9 mouse cellular contexts compared by ENCODE assay signal in the genomic region with DNA sequence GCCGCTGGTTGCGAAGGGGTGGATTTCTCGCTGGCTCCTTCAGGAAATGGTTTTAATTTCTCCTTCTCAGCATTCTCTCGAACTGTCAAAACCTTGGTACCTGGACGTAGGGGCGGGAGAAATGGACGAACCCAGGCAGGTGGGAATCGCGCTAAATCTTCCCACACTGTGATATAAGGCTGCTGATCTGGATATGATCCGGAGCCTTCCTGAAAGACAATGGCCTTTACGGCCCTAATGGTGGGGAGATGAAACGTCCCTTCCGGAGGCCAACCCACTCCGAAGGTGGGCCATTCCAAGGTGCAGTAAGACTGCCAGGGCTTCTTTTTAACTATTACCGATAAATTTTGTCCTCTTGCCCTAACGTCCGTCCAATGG.
DNase-seq lines count a peak whose midpoint lies in the region; ATAC-seq and TF ChIP-seq lines count a peak whose summit lies in the region.
"Had no signal": no experiment of that assay in that cellular context is flagged by ENCODE, and none has a peak within 500 bp of the region (broad histone marks: within the 10 kb centered on the region; RNA-seq: fewer than 3 reads in every experiment).

No protein-coding gene starts in this region.

- WGBS in heart, embryonic 11.5 days (ENCODE audit: insufficient replicate concordance) = 66% methylated on average over 17 of the region's 17 CpGs
- WGBS in heart, adult 2 months = 71% methylated on average over 17 of the region's 17 CpGs
- WGBS in hindbrain, embryonic 13.5 days = 69% methylated on average over 17 of the region's 17 CpGs
- WGBS in midbrain, embryonic 12.5 days = 67% methylated on average over 17 of the region's 17 CpGs
- 62% methylated on average over 17 of the region's 17 CpGs for WGBS in cerebellum, adult 2 months

- peak overlapping the region; percentile 9 for H3K4me2 ChIP-seq in heart, embryonic 11.5 days
- H3K4me2 ChIP-seq in hindbrain, embryonic 13.5 days = no peak overlapping the region
- no peak overlapping the region for H3K4me2 ChIP-seq in midbrain, embryonic 12.5 days (replicated peaks)

- H3K9me3 ChIP-seq in heart, embryonic 11.5 days (replicated peaks; ENCODE audit: control insufficient read depth, low read length) = peaks cover 58% of the 10 kb centered on the region
- peaks cover 61% of the 10 kb centered on the region for H3K9me3 ChIP-seq in hindbrain, embryonic 13.5 days
- H3K9me3 ChIP-seq in midbrain, embryonic 12.5 days = peaks cover 58% of the 10 kb centered on the region

- peak; percentile 24 for ATAC-seq in heart, embryonic 11.5 days (replicated peaks; ENCODE audit: insufficient number of reproducible peaks, low FRiP score, low TSS enrichment)
- ATAC-seq in hindbrain, embryonic 13.5 days (ENCODE audit: low FRiP score) = peak; percentile 44
- ATAC-seq in midbrain, embryonic 12.5 days (ENCODE audit: low FRiP score, low read depth) = peak; percentile 45

- no peaks in the 10 kb centered on the region for H3K79me2 ChIP-seq in heart, adult 2 months (replicated peaks; ENCODE audit: control insufficient read depth, insufficient read depth, low read length)

- H3K36me3 ChIP-seq in heart, embryonic 11.5 days (ENCODE audit: control insufficient read depth, insufficient read depth, low read length) = peaks cover 19% of the 10 kb centered on the region
- H3K36me3 ChIP-seq in heart, adult 2 months (ENCODE audit: control insufficient read depth, insufficient read depth, low read length) = no peaks in the 10 kb centered on the region
- H3K36me3 ChIP-seq in hindbrain, embryonic 13.5 days = peaks cover 47% of the 10 kb centered on the region
- no peaks in the 10 kb centered on the region for H3K36me3 ChIP-seq in midbrain, embryonic 12.5 days

- TF ChIP-seq POLR2A in heart, adult 2 months (IDR thresholded peaks at IDR 0.05; ENCODE audit: insufficient read depth, low read depth, low read length) = no peak
- no peak for TF ChIP-seq POLR2A in cerebellum, adult 2 months (IDR thresholded peaks at IDR 0.05; ENCODE audit: borderline replicate concordance, insufficient read depth, low read length)

- H3K9ac ChIP-seq in heart, embryonic 11.5 days (ENCODE audit: low read depth, low read length) = no peak overlapping the region
- no peak overlapping the region for H3K9ac ChIP-seq in heart, adult 2 months (ENCODE audit: low read depth, low read length)
- H3K9ac ChIP-seq in hindbrain, embryonic 13.5 days = no peak overlapping the region
- no peak overlapping the region for H3K9ac ChIP-seq in midbrain, embryonic 12.5 days (replicated peaks)

- no peaks in the 10 kb centered on the region for H3K4me1 ChIP-seq in heart, embryonic 11.5 days (ENCODE audit: control insufficient read depth, insufficient read depth, low read length)
- H3K4me1 ChIP-seq in heart, adult 2 months (ENCODE audit: control insufficient read depth, insufficient read depth, low read length) = no peaks in the 10 kb centered on the region
- no peaks in the 10 kb centered on the region for H3K4me1 ChIP-seq in hindbrain, embryonic 13.5 days (replicated peaks)
- H3K4me1 ChIP-seq in midbrain, embryonic 12.5 days = no peaks in the 10 kb centered on the region
- no peaks in the 10 kb centered on the region for H3K4me1 ChIP-seq in cerebellum, adult 2 months (ENCODE audit: control insufficient read depth, insufficient read depth, low read length)

- intact Hi-C loops in heart, adult 2 months (cut with DNase I) = no loop called here

- peaks cover 12% of the 10 kb centered on the region; the same call in 1 of the 2 replicates for H3K27me3 ChIP-seq in heart, embryonic 11.5 days (ENCODE audit: control insufficient read depth, insufficient read depth, low read length)
- H3K27me3 ChIP-seq in heart, adult 2 months (ENCODE audit: control insufficient read depth, insufficient read depth, low read length) = no peaks in the 10 kb centered on the region
- peaks cover 21% of the 10 kb centered on the region for H3K27me3 ChIP-seq in hindbrain, embryonic 13.5 days
- H3K27me3 ChIP-seq in midbrain, embryonic 12.5 days = peaks cover 20% of the 10 kb centered on the region
- H3K27me3 ChIP-seq in cerebellum, adult 2 months (ENCODE audit: control insufficient read depth, insufficient read depth, low read length) = no peaks in the 10 kb centered on the region; the same call in 1 of the 2 replicates
- H3K27me3 ChIP-seq: CH12.LX had no signal

- H3K27ac ChIP-seq in heart, embryonic 11.5 days (ENCODE audit: low read depth, low read length) = no peak overlapping the region
- H3K27ac ChIP-seq in heart, adult 2 months = no peak overlapping the region
- H3K27ac ChIP-seq in hindbrain, embryonic 13.5 days = no peak overlapping the region
- H3K27ac ChIP-seq in midbrain, embryonic 12.5 days (replicated peaks) = no peak overlapping the region
- H3K27ac ChIP-seq in cerebellum, adult 2 months (ENCODE audit: insufficient read depth, low read length) = no peak overlapping the region

- peak overlapping the region; percentile 1; the same call in 1 of the 2 replicates for H3K4me3 ChIP-seq in heart, embryonic 11.5 days (ENCODE audit: low read depth, low read length)
- H3K4me3 ChIP-seq in heart, adult 2 months = no peak overlapping the region
- H3K4me3 ChIP-seq in hindbrain, embryonic 13.5 days = peak overlapping the region; percentile 5
- H3K4me3 ChIP-seq in midbrain, embryonic 12.5 days = no peak overlapping the region
- no peak overlapping the region for H3K4me3 ChIP-seq in cerebellum, adult 2 months (replicated peaks; ENCODE audit: insufficient read depth, low read depth, low read length)

- TF ChIP-seq EP300 in heart, adult 2 months (IDR thresholded peaks at IDR 0.05; ENCODE audit: insufficient read depth, low read depth, low read length) = no peak

- no peak for DNase-seq in heart, adult 2 months
- peak; percentile 43 for DNase-seq in R1 (ENCODE audit: low read depth, low spot score)
- no peak for DNase-seq in testis, postnatal 10 days (ENCODE audit: low spot score)
- no peak for DNase-seq in cerebellum, adult 2 months
- no peak for DNase-seq in adipocyte (ENCODE audit: low spot score)

- no peak for TF ChIP-seq CTCF in heart, adult 2 months (IDR thresholded peaks at IDR 0.05)
- no peak for TF ChIP-seq CTCF in cerebellum, adult 2 months (IDR thresholded peaks at IDR 0.05; ENCODE audit: borderline replicate concordance, insufficient read depth, low read depth, low read length)

Comparison
In these comparisons a context has a peak if more than half of its experiments do, and no peak if none do; other contexts are left out.
1. H3K4me3 ChIP-seq: peak in heart, embryonic 11.5 days (single experiment) and hindbrain, embryonic 13.5 days (single experiment); none in heart, adult 2 months (single experiment), midbrain, embryonic 12.5 days (single experiment) and cerebellum, adult 2 months (single experiment).
2. Peak in every context shown above with its lines, with median percentiles within 50 percentile points of each other: ATAC-seq.